Mouse (Mus musculus): ENCODE results near the gene Megf11. TPM values are rescaled to one million over a fixed set of nuclear protein-coding genes. Genes with fewer than 3 reads are reported as not detected.

The Megf11 gene
- polyA plus RNA-seq, 2 experiments = 0.80 to 1.0 TPM

DNA sequence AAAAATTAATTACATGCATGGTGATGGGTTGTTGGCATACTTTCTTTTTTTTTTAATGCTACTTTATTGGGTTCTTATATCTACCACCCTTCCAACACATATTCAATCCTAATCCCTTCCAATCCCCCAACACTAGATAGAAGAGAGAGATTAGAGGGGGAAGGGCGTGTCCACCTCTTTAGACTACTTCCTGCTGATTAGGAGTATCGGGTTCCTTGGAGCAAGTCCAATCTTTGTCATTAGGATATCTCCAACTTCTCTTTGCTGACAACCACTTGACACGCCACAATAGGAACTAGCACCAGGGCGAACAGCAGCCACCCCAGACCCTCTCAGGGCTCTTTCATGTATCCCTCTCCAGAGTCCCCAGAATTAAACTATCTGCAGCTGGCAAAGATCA lies 266.3 kb downstream of the Megf11 start:
- no peak overlapping the region for H3K4me2 ChIP-seq (replicated peaks; ENCODE audit: low read depth, low read length, severe bottlenecking)
- H3K9me3 ChIP-seq (ENCODE audit: control insufficient read depth, low read length) = no peaks in the 10 kb centered on the region
- H3K27me3 ChIP-seq (ENCODE audit: control insufficient read depth, insufficient read depth, low read length) = no peaks in the 10 kb centered on the region
- ATAC-seq (ENCODE audit: low FRiP score, low read depth) (no peak), DNase-seq (ENCODE audit: low spot score) (no peak)
- H3K4me1 ChIP-seq (ENCODE audit: control insufficient read depth, insufficient read depth, low read length) = no peaks in the 10 kb centered on the region
- WGBS = 70% methylated on average over 4 of the region's 4 CpGs
- H3K4me3 ChIP-seq (replicated peaks; ENCODE audit: low read length) = no peak overlapping the region
- TF ChIP-seq POLR2A (IDR thresholded peaks at IDR 0.05; ENCODE audit: borderline replicate concordance, extremely low read depth, insufficient read depth, insufficient read length) = no peak
- no peak overlapping the region for H3K27ac ChIP-seq (replicated peaks; ENCODE audit: low read depth, low read length)
- H3K9ac ChIP-seq (ENCODE audit: low read depth, low read length, severe bottlenecking) = no peak overlapping the region
- no peaks in the 10 kb centered on the region for H3K36me3 ChIP-seq (ENCODE audit: control insufficient read depth, insufficient read depth, low read length)

DNA sequence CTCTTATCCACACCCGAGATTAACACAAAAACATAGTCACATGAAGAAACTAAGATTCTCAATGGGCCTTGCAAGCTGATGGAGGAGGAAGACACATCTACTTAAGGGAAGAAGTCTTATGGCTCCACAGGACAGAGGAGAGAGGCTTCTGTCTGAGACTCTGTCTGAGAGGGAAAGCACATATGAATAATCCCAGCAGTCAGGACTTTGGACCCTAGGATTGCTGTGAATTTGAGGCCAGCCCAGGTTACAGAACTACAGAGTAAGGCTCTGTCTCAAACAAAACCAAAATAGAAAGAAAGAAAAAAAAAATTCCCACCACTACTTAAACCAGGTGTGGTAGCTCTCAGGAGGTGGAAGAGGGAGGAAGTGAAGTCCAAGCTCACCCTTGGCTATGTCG lies 266.7 kb downstream of the Megf11 start:
- Histone ChIP-seq H3K9ac (ENCODE audit: low read depth, low read length, severe bottlenecking) (no peak overlapping the region), H3K4me2 (replicated peaks; ENCODE audit: low read depth, low read length, severe bottlenecking) (no peak overlapping the region), H3K36me3 (ENCODE audit: control insufficient read depth, insufficient read depth, low read length) (no peaks in the 10 kb centered on the region), H3K4me1 (ENCODE audit: control insufficient read depth, insufficient read depth, low read length) (no peaks in the 10 kb centered on the region), H3K4me3 (replicated peaks; ENCODE audit: low read length) (no peak overlapping the region), H3K27me3 (ENCODE audit: control insufficient read depth, insufficient read depth, low read length) (no peaks in the 10 kb centered on the region), H3K27ac (replicated peaks; ENCODE audit: low read depth, low read length) (no peak overlapping the region), H3K9me3 (ENCODE audit: control insufficient read depth, low read length) (no peaks in the 10 kb centered on the region)
- TF ChIP-seq POLR2A (IDR thresholded peaks at IDR 0.05; ENCODE audit: borderline replicate concordance, extremely low read depth, insufficient read depth, insufficient read length) = no peak
- WGBS = 48% methylated on average over 2 of the region's 2 CpGs
- ATAC-seq (ENCODE audit: low FRiP score, low read depth) (no peak), DNase-seq (ENCODE audit: low spot score) (no peak)

DNA sequence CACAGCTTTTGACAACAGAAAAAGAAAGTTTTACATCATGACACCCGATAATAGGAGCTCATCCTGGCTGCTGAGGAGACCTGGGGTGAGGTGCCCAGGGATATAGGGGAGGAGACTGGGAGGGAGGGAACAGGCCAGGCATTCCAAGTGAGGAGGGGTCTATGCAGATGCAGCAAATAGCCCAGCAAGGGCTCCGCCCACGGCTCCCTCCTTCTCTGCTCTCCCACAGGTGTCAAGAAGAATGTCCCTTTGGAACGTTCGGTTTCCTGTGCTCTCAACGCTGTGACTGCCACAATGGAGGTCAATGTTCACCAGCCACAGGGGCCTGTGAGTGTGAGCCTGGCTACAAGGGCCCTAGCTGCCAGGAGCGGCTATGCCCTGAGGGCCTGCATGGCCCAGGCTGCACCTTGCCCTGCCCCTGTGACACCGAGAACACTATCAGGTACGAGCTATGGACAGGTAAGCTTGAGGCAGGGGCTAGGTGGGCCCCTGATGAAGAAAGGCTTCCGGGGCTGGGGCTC lies 267.5 kb downstream of the Megf11 start:
- Histone ChIP-seq H3K36me3 (ENCODE audit: control insufficient read depth, insufficient read depth, low read length) (no peaks in the 10 kb centered on the region), H3K27ac (replicated peaks; ENCODE audit: low read depth, low read length) (no peak overlapping the region), H3K4me2 (replicated peaks; ENCODE audit: low read depth, low read length, severe bottlenecking) (no peak overlapping the region), H3K4me1 (ENCODE audit: control insufficient read depth, insufficient read depth, low read length) (no peaks in the 10 kb centered on the region), H3K9ac (ENCODE audit: low read depth, low read length, severe bottlenecking) (no peak overlapping the region), H3K27me3 (ENCODE audit: control insufficient read depth, insufficient read depth, low read length) (no peaks in the 10 kb centered on the region), H3K9me3 (ENCODE audit: control insufficient read depth, low read length) (no peaks in the 10 kb centered on the region), H3K4me3 (replicated peaks; ENCODE audit: low read length) (no peak overlapping the region)
- DNase-seq (ENCODE audit: low spot score) (no peak), ATAC-seq (ENCODE audit: low FRiP score, low read depth) (no peak)
- no peak for TF ChIP-seq POLR2A (IDR thresholded peaks at IDR 0.05; ENCODE audit: borderline replicate concordance, extremely low read depth, insufficient read depth, insufficient read length)
- WGBS = 54% methylated on average over 10 of the region's 10 CpGs

DNA sequence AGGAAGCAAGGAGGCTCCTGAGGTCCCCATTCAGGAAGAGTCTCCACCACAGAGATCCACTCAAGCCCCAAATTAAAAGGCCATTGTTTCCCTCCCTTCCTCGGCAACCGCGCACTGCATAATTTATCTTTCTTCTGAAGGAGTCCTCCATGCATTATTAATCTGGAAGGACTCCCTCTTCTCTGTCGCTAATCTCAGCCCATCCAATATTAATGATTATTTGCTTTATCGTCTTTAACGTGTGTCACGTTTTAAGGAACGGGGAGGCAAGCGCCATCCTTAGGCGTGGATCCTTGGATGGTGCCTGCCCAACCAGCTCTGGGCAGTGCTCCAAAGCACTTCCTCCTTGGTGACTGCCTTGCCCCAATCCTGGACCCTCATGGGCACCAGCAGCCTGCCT lies 269.3 kb downstream of the Megf11 start:
- Histone ChIP-seq H3K36me3 (ENCODE audit: control insufficient read depth, insufficient read depth, low read length) (no peaks in the 10 kb centered on the region), H3K27ac (replicated peaks; ENCODE audit: low read depth, low read length) (no peak overlapping the region), H3K27me3 (ENCODE audit: control insufficient read depth, insufficient read depth, low read length) (no peaks in the 10 kb centered on the region), H3K4me2 (replicated peaks; ENCODE audit: low read depth, low read length, severe bottlenecking) (no peak overlapping the region), H3K4me1 (ENCODE audit: control insufficient read depth, insufficient read depth, low read length) (no peaks in the 10 kb centered on the region), H3K9ac (ENCODE audit: low read depth, low read length, severe bottlenecking) (no peak overlapping the region), H3K9me3 (ENCODE audit: control insufficient read depth, low read length) (no peaks in the 10 kb centered on the region), H3K4me3 (replicated peaks; ENCODE audit: low read length) (no peak overlapping the region)
- ATAC-seq (ENCODE audit: low FRiP score, low read depth) (no peak), DNase-seq (ENCODE audit: low spot score) (no peak)
- 90% methylated on average over 10 of the region's 10 CpGs for WGBS
- no peak for TF ChIP-seq POLR2A (IDR thresholded peaks at IDR 0.05; ENCODE audit: borderline replicate concordance, extremely low read depth, insufficient read depth, insufficient read length)

- no peak overlapping the region for H3K4me3 ChIP-seq (replicated peaks; ENCODE audit: low read length)
- ATAC-seq (ENCODE audit: low FRiP score, low read depth) (no peak), DNase-seq (ENCODE audit: low spot score) (no peak)
- no peak for TF ChIP-seq POLR2A (IDR thresholded peaks at IDR 0.05; ENCODE audit: borderline replicate concordance, extremely low read depth, insufficient read depth, insufficient read length)
- H3K27ac ChIP-seq (replicated peaks; ENCODE audit: low read depth, low read length) = no peak overlapping the region
- no peaks in the 10 kb centered on the region for H3K27me3 ChIP-seq (ENCODE audit: control insufficient read depth, insufficient read depth, low read length)
- H3K36me3 ChIP-seq (ENCODE audit: control insufficient read depth, insufficient read depth, low read length) = no peaks in the 10 kb centered on the region
- no peaks in the 10 kb centered on the region for H3K4me1 ChIP-seq (ENCODE audit: control insufficient read depth, insufficient read depth, low read length)
- WGBS = 84% methylated on average over 5 of the region's 5 CpGs
- no peaks in the 10 kb centered on the region for H3K9me3 ChIP-seq (ENCODE audit: control insufficient read depth, low read length)
- no peak overlapping the region for H3K4me2 ChIP-seq (replicated peaks; ENCODE audit: low read depth, low read length, severe bottlenecking)
- H3K9ac ChIP-seq (ENCODE audit: low read depth, low read length, severe bottlenecking) = no peak overlapping the region
These were observed 271.2 kb downstream of the Megf11 start for GRCm38 (mm10) chr9:64656613-64657012.

GRCm38 (mm10) chr9:64660222-64660621 lies 274.8 kb downstream of the Megf11 start:
- 72% methylated on average over 7 of the region's 7 CpGs for WGBS
- no peak overlapping the region for H3K4me2 ChIP-seq (replicated peaks; ENCODE audit: low read depth, low read length, severe bottlenecking)
- H3K36me3 ChIP-seq (ENCODE audit: control insufficient read depth, insufficient read depth, low read length) = no peaks in the 10 kb centered on the region
- TF ChIP-seq POLR2A (IDR thresholded peaks at IDR 0.05; ENCODE audit: borderline replicate concordance, extremely low read depth, insufficient read depth, insufficient read length) = no peak
- no peak overlapping the region for H3K4me3 ChIP-seq (replicated peaks; ENCODE audit: low read length)
- no peaks in the 10 kb centered on the region for H3K9me3 ChIP-seq (ENCODE audit: control insufficient read depth, low read length)
- DNase-seq (ENCODE audit: low spot score) = no peak
- no peaks in the 10 kb centered on the region for H3K4me1 ChIP-seq (ENCODE audit: control insufficient read depth, insufficient read depth, low read length)
- no peak overlapping the region for H3K27ac ChIP-seq (replicated peaks; ENCODE audit: low read depth, low read length)
- no peaks in the 10 kb centered on the region for H3K27me3 ChIP-seq (ENCODE audit: control insufficient read depth, insufficient read depth, low read length)
- H3K9ac ChIP-seq (ENCODE audit: low read depth, low read length, severe bottlenecking) = no peak overlapping the region
- ATAC-seq (ENCODE audit: low FRiP score, low read depth) = no peak
